Mouse (Mus musculus) liver, embryonic 14.5 days (tissue): ENCODE measurements around the gene Gda.

Experiments used
- CTCF ChIP-seq: IDR thresholded peaks from 2 replicates; pipeline ENCODE4 v1.5.1; 2016; ENCODE audit warnings: antibody characterized with exemption, low read depth, control low read depth
- EP300 ChIP-seq: IDR thresholded peaks from 2 replicates; pipeline ENCODE4 v1.6.1; 2016; ENCODE audit warnings: antibody characterized with exemption, low read depth

DNA sequence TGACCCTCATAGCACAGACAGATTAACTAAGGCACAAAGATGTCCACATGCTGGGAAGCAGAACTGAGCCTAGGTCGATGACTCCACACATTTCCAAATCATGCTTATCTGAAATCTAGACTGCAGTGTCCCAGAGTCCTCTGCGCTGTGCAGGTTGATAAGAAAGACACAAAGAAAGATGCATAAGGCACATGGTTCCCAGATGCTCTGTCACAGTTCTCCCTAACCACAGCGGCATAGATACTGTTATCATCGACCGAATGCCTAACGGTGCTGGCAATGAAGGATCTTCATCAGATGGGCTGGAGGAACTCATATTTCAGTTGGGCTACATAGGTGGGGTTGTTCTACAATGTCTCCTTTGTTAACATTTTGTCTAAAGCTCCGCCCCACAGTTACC lies 49.5 kb downstream of the Gda start:
- no peak for TF ChIP-seq CTCF
- no peak for TF ChIP-seq EP300
